Mouse (Mus musculus) neural tube, embryonic 15.5 days (tissue): ENCODE data around the gene Kcnab3. TPM values are rescaled to one million over a fixed set of nuclear protein-coding genes. Genes with fewer than 3 reads are reported as not detected.

Source experiments
- ATAC-seq: fragments of 200-750 bp; cut with Nextera tagmentation; 2 replicates; pipeline ENCODE4 v1.8.0; 2017; ENCODE audit warnings: mild to moderate bottlenecking, moderate TSS enrichment, moderate library complexity; ENCODE audit not compliant: low FRiP score
- H3K27ac ChIP-seq: fragments of 300-500 bp; sonication (generic); replicated peaks from 2 replicates; pipeline ENCODE4 v1.5.1; 2015; ENCODE audit warnings: mild to moderate bottlenecking, inconsistent platforms
- H3K27me3 ChIP-seq: fragments of 300-500 bp; sonication (generic); replicated peaks from 2 replicates; pipeline ENCODE4 v1.6.1; 2015; ENCODE audit warnings: inconsistent platforms
- H3K36me3 ChIP-seq: fragments of 300-500 bp; sonication (generic); 2 replicates; pipeline ENCODE4 v1.6.1; 2015; ENCODE audit warnings: inconsistent platforms
- H3K4me1 ChIP-seq: fragments of 300-500 bp; sonication (generic); 2 replicates; pipeline ENCODE4 v1.6.1; 2015; ENCODE audit warnings: inconsistent platforms
- H3K4me2 ChIP-seq: fragments of 300-500 bp; sonication (generic); 2 replicates; pipeline ENCODE4 v1.6.1; 2015; ENCODE audit warnings: inconsistent platforms, mild to moderate bottlenecking, moderate library complexity
- H3K4me3 ChIP-seq: fragments of 300-500 bp; sonication (generic); replicated peaks from 2 replicates; pipeline ENCODE4 v1.5.1; 2015; ENCODE audit warnings: mild to moderate bottlenecking, inconsistent platforms
- H3K9ac ChIP-seq: fragments of 300-500 bp; sonication (generic); replicated peaks from 2 replicates; pipeline ENCODE4 v1.6.1; 2015; ENCODE audit warnings: mild to moderate bottlenecking, inconsistent platforms
- H3K9me3 ChIP-seq: fragments of 300-500 bp; sonication (generic); replicated peaks from 2 replicates; pipeline ENCODE4 v1.6.1; 2016; ENCODE audit warnings: inconsistent platforms
- WGBS: fragments of 180-500 bp; shearing (Covaris S2); methylation state at CpG from one replicate; pipeline ENCODE4 v1.1.7; 2015; ENCODE audit warnings: mixed read lengths; 5-methylcytosine and 5-hydroxymethylcytosine counted together
- polyA plus RNA-seq: library from polyadenylated mRNA; unstranded; fragments of >200 nt; fragmentation: Nextera tagmentation; extraction: Ambion mirVana; gene quantifications from 2 replicates; pipeline ENCODE4 v1.2.1, GENCODE M21; 2015

Gene Kcnab3
- polyA plus RNA-seq, 1 experiment from 2014 or later = 7.3 TPM

GRCm38 (mm10) chr11:69365722-69366121, 39.7 kb downstream of the Kcnab3 start:
- H3K4me1 ChIP-seq = peaks cover 53% of the 10 kb centered on the region
- ATAC-seq = no peak
- 24% methylated on average over 6 of the region's 6 CpGs for WGBS

GRCm38 (mm10) chr11:69366157-69366854, 40.2 kb downstream of the Kcnab3 start:
- H3K9ac ChIP-seq = peak overlapping the region; percentile 99
- no peaks in the 10 kb centered on the region for H3K9me3 ChIP-seq
- peak; percentile 88 for ATAC-seq
- WGBS = under 1% methylated on average over 26 of the region's 26 CpGs
- H3K4me2 ChIP-seq = peak overlapping the region; percentile 91
- peaks cover 24% of the 10 kb centered on the region for H3K36me3 ChIP-seq
- H3K4me3 ChIP-seq = peak overlapping the region; percentile 72
- peak overlapping the region; percentile 98 for H3K27ac ChIP-seq
- peaks cover 59% of the 10 kb centered on the region for H3K4me1 ChIP-seq
- H3K27me3 ChIP-seq = no peaks in the 10 kb centered on the region

More at GRCm38 (mm10) chr11:69365722-69366121, 39.7 kb downstream of the Kcnab3 start:
- Histone ChIP-seq H3K4me2 (peak overlapping the region; percentile 91), H3K9ac (peak overlapping the region; percentile 99), H3K27me3 (no peaks in the 10 kb centered on the region), H3K9me3 (no peaks in the 10 kb centered on the region), H3K36me3 (peaks cover 30% of the 10 kb centered on the region), H3K4me3 (peak overlapping the region; percentile 72), H3K27ac (peak overlapping the region; percentile 98)

- Histone ChIP-seq H3K27ac (peak overlapping the region; percentile 98), H3K36me3 (peaks cover 17% of the 10 kb centered on the region), H3K9me3 (no peaks in the 10 kb centered on the region), H3K4me3 (peak overlapping the region; percentile 72), H3K9ac (peak overlapping the region; percentile 99), H3K4me1 (peaks cover 63% of the 10 kb centered on the region), H3K27me3 (no peaks in the 10 kb centered on the region), H3K4me2 (peak overlapping the region; percentile 91)
- ATAC-seq = no peak
- WGBS = under 1% methylated on average over 22 of the region's 22 CpGs
Observed at GRCm38 (mm10) chr11:69366855-69367615, 41.0 kb downstream of the Kcnab3 start.

GRCm38 (mm10) chr11:69367616-69368355, 41.7 kb downstream of the Kcnab3 start:
- Histone ChIP-seq H3K4me3 (peak overlapping the region; percentile 72), H3K27me3 (no peaks in the 10 kb centered on the region), H3K4me1 (peaks cover 69% of the 10 kb centered on the region), H3K9ac (peak overlapping the region; percentile 99), H3K27ac (peak overlapping the region; percentile 98), H3K36me3 (peaks cover 11% of the 10 kb centered on the region), H3K9me3 (no peaks in the 10 kb centered on the region), H3K4me2 (peak overlapping the region; percentile 91)
- under 1% methylated on average over 22 of the region's 22 CpGs for WGBS
- no peak; the same call in 1 of the 2 replicates for ATAC-seq

GRCm38 (mm10) chr11:69368356-69369214, 42.5 kb downstream of the Kcnab3 start:
- Histone ChIP-seq H3K36me3 (peaks cover 8% of the 10 kb centered on the region; the same call in 1 of the 2 replicates), H3K27me3 (no peaks in the 10 kb centered on the region), H3K9me3 (no peaks in the 10 kb centered on the region), H3K4me1 (peaks cover 65% of the 10 kb centered on the region), H3K9ac (peak overlapping the region; percentile 99), H3K4me2 (peak overlapping the region; percentile 91), H3K4me3 (peak overlapping the region; percentile 72), H3K27ac (peak overlapping the region; percentile 98)
- ATAC-seq = peak; percentile 23
- WGBS = under 1% methylated on average over 35 of the region's 106 CpGs

- Histone ChIP-seq H3K9ac (peak within 1 kb of the TSS; percentile 99), H3K9me3 (no peaks in the 10 kb centered on the region), H3K4me3 (peak within 1 kb of the TSS; percentile 72), H3K27ac (peak within 1 kb of the TSS; percentile 98), H3K4me1 (peaks cover 61% of the 10 kb centered on the region), H3K27me3 (no peaks in the 10 kb centered on the region), H3K4me2 (peak within 1 kb of the TSS; percentile 91), H3K36me3 (peaks cover 5% of the 10 kb centered on the region; the same call in 1 of the 2 replicates)
- WGBS = 1% methylated on average over 23 of the region's 34 CpGs
- no peak for ATAC-seq
Observed at GRCm38 (mm10) chr11:69369215-69369989, 43.3 kb downstream of the Kcnab3 start, which contains the start of gene Chd3. Chd3 (minus strand) TSS chr11:69369406.

- Histone ChIP-seq H3K4me2 (peak overlapping the region; percentile 91), H3K36me3 (peaks cover 5% of the 10 kb centered on the region; the same call in 1 of the 2 replicates), H3K4me3 (peak overlapping the region; percentile 72), H3K27ac (peak overlapping the region; percentile 98), H3K9ac (peak overlapping the region; percentile 99), H3K27me3 (no peaks in the 10 kb centered on the region), H3K4me1 (peaks cover 53% of the 10 kb centered on the region), H3K9me3 (no peaks in the 10 kb centered on the region)
- ATAC-seq = no peak
- 18% methylated on average over 2 of the region's 2 CpGs for WGBS
Observed at GRCm38 (mm10) chr11:69369990-69370816, 44.1 kb downstream of the Kcnab3 start.

- peak overlapping the region; percentile 77 for H3K27ac ChIP-seq
- H3K36me3 ChIP-seq = peaks cover 5% of the 10 kb centered on the region; the same call in 1 of the 2 replicates
- peaks cover 47% of the 10 kb centered on the region for H3K4me1 ChIP-seq
- no peak overlapping the region for H3K9ac ChIP-seq
- H3K4me3 ChIP-seq = 0 out of 2 replicates have a peak overlapping the region, but pooled peaks have one; percentile 12
- H3K27me3 ChIP-seq = no peaks in the 10 kb centered on the region
- peak overlapping the region; percentile 40 for H3K4me2 ChIP-seq
- no peaks in the 10 kb centered on the region for H3K9me3 ChIP-seq
- no peak for ATAC-seq
- 13% methylated on average over 9 of the region's 9 CpGs for WGBS
Observed at GRCm38 (mm10) chr11:69370817-69371215, 44.8 kb downstream of the Kcnab3 start.

- 14% methylated on average over 12 of the region's 12 CpGs for WGBS
- H3K36me3 ChIP-seq = peaks cover 5% of the 10 kb centered on the region; the same call in 1 of the 2 replicates
- no peak for ATAC-seq
- H3K9me3 ChIP-seq = no peaks in the 10 kb centered on the region
- 0 out of 2 replicates have a peak overlapping the region, but pooled peaks have one; percentile 17 for H3K9ac ChIP-seq
- peaks cover 41% of the 10 kb centered on the region for H3K4me1 ChIP-seq
- peak overlapping the region; percentile 12; the same call in 1 of the 2 replicates for H3K4me3 ChIP-seq
- no peaks in the 10 kb centered on the region for H3K27me3 ChIP-seq
- peak overlapping the region; percentile 77 for H3K27ac ChIP-seq
- H3K4me2 ChIP-seq = peak overlapping the region; percentile 40
Observed at GRCm38 (mm10) chr11:69371601-69372000, 45.5 kb downstream of the Kcnab3 start.
